Mouse (Mus musculus) frontal cortex, postnatal 36 days (tissue): ENCODE results near the gene Olfr457.
"Not testable (repeated sequence)": the region's sequence is repeated elsewhere in the genome, so short reads cannot be mapped to it uniquely, and the experiment has no call there.

ENCODE experiments used
- DNase-seq, 2 experiments: peaks; one replicate each; pipeline ENCODE4 v3.0.0; 2022; ENCODE audit warnings: low spot score in 2 of 2

The Olfr457 gene

GRCm38 (mm10) chr6:42476235-42476634 is at the start of gene Olfr457:
TSS of gene Olfr457 (minus strand) at chr6:42476335.
- DNase-seq = no peak

GRCm38 (mm10) chr6:42513461-42513860 is 37.3 kb upstream of the Olfr457 start:
- DNase-seq = no peak

- DNase-seq = no peak
These were observed 33.2 kb upstream of the Olfr457 start for GRCm38 (mm10) chr6:42509311-42509710.

- DNase-seq = no peak
These were observed 27.3 kb upstream of the Olfr457 start for GRCm38 (mm10) chr6:42503478-42503877.

GRCm38 (mm10) chr6:42489731-42490130 is 13.6 kb upstream of the Olfr457 start:
- DNase-seq = no peak

- DNase-seq = no peak
These were observed 11.0 kb upstream of the Olfr457 start, which contains the start of gene Olfr456 for GRCm38 (mm10) chr6:42487114-42487513. TSS of gene Olfr456 (minus strand) at chr6:42487214.

GRCm38 (mm10) chr6:42484633-42485032 is 8.5 kb upstream of the Olfr457 start:
- no peak for DNase-seq

GRCm38 (mm10) chr6:42471298-42471697 is 4.8 kb downstream of the Olfr457 start:
- not testable (repeated sequence) for DNase-seq

GRCm38 (mm10) chr6:42470542-42470941 is 5.6 kb downstream of the Olfr457 start:
- DNase-seq = no peak

- DNase-seq = no peak
These were observed 11.0 kb downstream of the Olfr457 start, which contains the start of gene Olfr458 for GRCm38 (mm10) chr6:42465096-42465495. TSS of gene Olfr458 (minus strand) at chr6:42465196.

GRCm38 (mm10) chr6:42447381-42447780 is 28.8 kb downstream of the Olfr457 start:
- DNase-seq = no peak

- no peak for DNase-seq
These were observed 31.6 kb downstream of the Olfr457 start for GRCm38 (mm10) chr6:42444491-42444890.

- no peak for DNase-seq
These were observed 34.7 kb downstream of the Olfr457 start for GRCm38 (mm10) chr6:42441395-42441794.

- no peak for DNase-seq
These were observed 40.6 kb downstream of the Olfr457 start for GRCm38 (mm10) chr6:42435490-42435889.

- no peak for DNase-seq
These were observed 41.7 kb downstream of the Olfr457 start, which contains the start of gene Tas2r126 for GRCm38 (mm10) chr6:42434446-42434845. TSS of gene Tas2r126 (plus strand) at chr6:42434535.

- no peak for DNase-seq
These were observed 42.6 kb downstream of the Olfr457 start for GRCm38 (mm10) chr6:42433554-42433953.

GRCm38 (mm10) chr6:42426337-42426736 is 49.8 kb downstream of the Olfr457 start:
- peak in 1 of 2 experiments; percentile 26 for DNase-seq

- DNase-seq = no peak
These were observed 51.7 kb downstream of the Olfr457 start for GRCm38 (mm10) chr6:42424472-42424871.

- DNase-seq = no peak
These were observed 54.7 kb downstream of the Olfr457 start for GRCm38 (mm10) chr6:42421439-42421838.

GRCm38 (mm10) chr6:42419443-42419842 is 56.7 kb downstream of the Olfr457 start:
- no peak for DNase-seq
